ENCODE assay signal across 25 mouse cellular contexts in genomic region chr13:19902786-19903185, GRCm38 (mm10).
DNase-seq lines count a peak whose midpoint lies in the region; ATAC-seq lines count a peak whose summit lies in the region.
"Had no signal": no experiment of that assay in that cellular context is flagged by ENCODE, and none has a peak within 500 bp of the region (broad histone marks: within the 10 kb centered on the region; RNA-seq: fewer than 3 reads in every experiment).

No protein-coding gene starts in this region.

- ATAC-seq in forebrain, embryonic 13.5 days: no peak
- ATAC-seq: forebrain, embryonic 15.5 days; hindbrain, postnatal 0 days; inflammation-experienced regulatory T-cells, adult 6 months; intestine, embryonic 16.5 days had no signal

- peak; percentile 39 to 83 for DNase-seq in adrenal gland, adult (ENCODE audit: inconsistent age in 2 of 2, low spot score in 1 of 2)
- DNase-seq in adrenal gland, postnatal 4 days (ENCODE audit: low spot score in 2 of 2): no peak
- peak; percentile 31 for DNase-seq in heart, adult 11 months
- no peak for DNase-seq in heart, adult 9 months (ENCODE audit: low spot score in 2 of 2)
- peak; percentile 59 for DNase-seq in adipocyte (ENCODE audit: low spot score)
- DNase-seq in adrenal gland, postnatal 36 days: peak; percentile 23 to 31
- no peak for DNase-seq in cerebellum, adult 8-10 months
- DNase-seq: B cell, adult 2 months; cerebellum, adult 11-12 months; cerebellum, adult 9-10 months; cerebellum, postnatal 14 days; gastrocnemius, postnatal 25 days; heart, adult 2 months; kidney, adult 18-20 months; kidney, adult 9 months had no signal

- WGBS in forebrain, embryonic 13.5 days: 92% methylated on average over 4 of the region's 4 CpGs

- H3K9ac ChIP-seq in forebrain, embryonic 13.5 days: no peak overlapping the region
- H3K9ac ChIP-seq: forebrain, embryonic 15.5 days; hindbrain, embryonic 13.5 days had no signal

- H3K4me1 ChIP-seq in forebrain, embryonic 13.5 days: no peaks in the 10 kb centered on the region
- H3K4me1 ChIP-seq: forebrain, embryonic 10.5 days; forebrain, embryonic 15.5 days; hindbrain, embryonic 13.5 days had no signal

- H3K27ac ChIP-seq in forebrain, embryonic 13.5 days: no peak overlapping the region
- H3K27ac ChIP-seq: forebrain, embryonic 10.5 days; forebrain, embryonic 15.5 days; heart, adult 2 months; hindbrain, embryonic 13.5 days; hindbrain, postnatal 0 days had no signal

- H3K36me3 ChIP-seq in forebrain, embryonic 13.5 days (ENCODE audit: poor library complexity, severe bottlenecking): no peaks in the 10 kb centered on the region
- H3K36me3 ChIP-seq: forebrain, embryonic 10.5 days; forebrain, embryonic 15.5 days; G1E; hindbrain, embryonic 13.5 days had no signal

- no peak overlapping the region for H3K4me3 ChIP-seq in forebrain, embryonic 13.5 days
- H3K4me3 ChIP-seq: forebrain, embryonic 10.5 days; forebrain, embryonic 15.5 days; heart, adult 2 months; hindbrain, embryonic 13.5 days had no signal

- no peaks in the 10 kb centered on the region for H3K9me3 ChIP-seq in forebrain, embryonic 13.5 days (replicated peaks)
- H3K9me3 ChIP-seq: forebrain, embryonic 10.5 days; forebrain, embryonic 15.5 days; G1E; hindbrain, embryonic 13.5 days had no signal

- no peaks in the 10 kb centered on the region for H3K27me3 ChIP-seq in forebrain, embryonic 13.5 days
- H3K27me3 ChIP-seq: CH12.LX; forebrain, embryonic 15.5 days; hindbrain, embryonic 13.5 days had no signal

- H3K4me2 ChIP-seq in forebrain, embryonic 13.5 days: no peak overlapping the region
- H3K4me2 ChIP-seq: forebrain, embryonic 15.5 days; heart, embryonic 11.5 days; hindbrain, embryonic 13.5 days had no signal

Comparison
In these comparisons a context has a peak if more than half of its experiments do, and no peak if none do; other contexts are left out.
1. DNase-seq: peak in adrenal gland, adult (2 of 2), heart, adult 11 months (single experiment), adipocyte (single experiment) and adrenal gland, postnatal 36 days (2 of 2); none in adrenal gland, postnatal 4 days (0 of 2), heart, adult 9 months (0 of 2) and cerebellum, adult 8-10 months (single experiment).